Mouse (Mus musculus): ENCODE measurements around the gene Sp100.
"Not testable (repeated sequence)": the region's sequence is repeated elsewhere in the genome, so short reads cannot be mapped to it uniquely, and the experiment has no call there.

The Sp100 gene

GRCm38 (mm10) chr1:85649881-85650280, at the start of gene Sp100:
TSS of gene Sp100 (plus strand) at chr1:85649988.
- in situ Hi-C loops (cut with MboI, MseI): loop anchor here (5.0 to 25.0 kb wide), 2 partner anchors 128 to 313 kb away; no protein-coding TSS in a partner anchor

GRCm38 (mm10) chr1:85600078-85600477, 49.7 kb upstream of the Sp100 start, which contains the start of gene Sp140:
TSS of gene Sp140 (plus strand) at chr1:85600378.
- in situ Hi-C loops (cut with MboI, MseI): not testable (repeated sequence)

- in situ Hi-C loops (cut with MboI, MseI): not testable (repeated sequence)
Observed at GRCm38 (mm10) chr1:85600794-85601193, 49.0 kb upstream of the Sp100 start.

- in situ Hi-C loops (cut with MboI, MseI): not testable (repeated sequence)
Observed at GRCm38 (mm10) chr1:85604341-85604740, 45.4 kb upstream of the Sp100 start.

- in situ Hi-C loops (cut with MboI, MseI): not testable (repeated sequence)
Observed at GRCm38 (mm10) chr1:85608361-85608760, 41.4 kb upstream of the Sp100 start.

- in situ Hi-C loops (cut with MboI, MseI): not testable (repeated sequence)
Observed at GRCm38 (mm10) chr1:85610581-85610980, 39.2 kb upstream of the Sp100 start.

- in situ Hi-C loops (cut with MboI, MseI): not testable (repeated sequence)
Observed at GRCm38 (mm10) chr1:85615096-85615495, 34.7 kb upstream of the Sp100 start.

DNA sequence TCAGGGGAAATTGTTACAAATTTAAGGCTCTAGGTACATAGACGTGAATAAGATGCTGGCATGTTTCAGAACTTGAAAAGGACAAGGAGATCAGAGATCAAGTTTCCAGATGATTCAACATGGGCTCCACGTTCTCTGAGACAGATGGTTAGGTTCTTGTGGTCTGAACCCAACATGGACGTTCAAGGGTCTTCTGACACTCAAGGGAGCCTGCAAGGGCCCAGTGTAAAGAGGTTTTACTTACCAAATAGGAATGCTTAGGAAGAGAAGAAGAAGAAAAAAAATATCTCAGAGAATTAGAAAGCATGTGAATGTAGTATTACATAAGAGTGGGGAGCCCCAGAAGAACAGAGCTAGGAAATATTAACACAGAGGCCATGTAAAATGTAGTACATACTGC, 34.0 kb upstream of the Sp100 start:
- in situ Hi-C loops (cut with MboI, MseI): not testable (repeated sequence)

GRCm38 (mm10) chr1:85617161-85617560, 32.6 kb upstream of the Sp100 start:
- in situ Hi-C loops (cut with MboI, MseI): not testable (repeated sequence)

DNA sequence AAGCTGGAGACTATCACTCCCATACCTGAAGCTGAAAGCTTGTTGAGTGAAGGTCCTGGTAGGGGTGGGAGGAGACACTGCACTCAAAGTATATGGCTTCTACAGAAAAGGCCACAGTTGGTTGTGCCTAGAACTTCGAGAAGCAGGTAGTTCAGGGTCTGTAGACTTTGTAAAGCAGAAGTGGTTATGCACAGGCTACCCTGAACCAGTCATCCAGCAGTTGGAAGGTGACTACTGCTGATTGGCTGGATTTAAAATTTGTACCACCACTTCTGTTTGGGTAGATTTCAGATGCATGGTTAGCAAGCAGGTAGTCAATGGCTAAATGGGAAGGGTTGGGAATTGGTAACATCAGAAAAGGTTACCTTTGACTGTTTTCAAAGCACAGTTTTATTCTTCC, 31.1 kb upstream of the Sp100 start:
- in situ Hi-C loops (cut with MboI, MseI): not testable (repeated sequence)

GRCm38 (mm10) chr1:85636936-85637335, 12.9 kb upstream of the Sp100 start:
- in situ Hi-C loops (cut with MboI, MseI): loop anchor here (5.0 to 25.0 kb wide), 3 partner anchors 132 to 450 kb away; no protein-coding TSS in a partner anchor

- in situ Hi-C loops (cut with MboI, MseI): loop anchor here (5.0 to 25.0 kb wide), 3 partner anchors 133 to 451 kb away; no protein-coding TSS in a partner anchor
Observed at GRCm38 (mm10) chr1:85638144-85638543, 11.6 kb upstream of the Sp100 start.

DNA sequence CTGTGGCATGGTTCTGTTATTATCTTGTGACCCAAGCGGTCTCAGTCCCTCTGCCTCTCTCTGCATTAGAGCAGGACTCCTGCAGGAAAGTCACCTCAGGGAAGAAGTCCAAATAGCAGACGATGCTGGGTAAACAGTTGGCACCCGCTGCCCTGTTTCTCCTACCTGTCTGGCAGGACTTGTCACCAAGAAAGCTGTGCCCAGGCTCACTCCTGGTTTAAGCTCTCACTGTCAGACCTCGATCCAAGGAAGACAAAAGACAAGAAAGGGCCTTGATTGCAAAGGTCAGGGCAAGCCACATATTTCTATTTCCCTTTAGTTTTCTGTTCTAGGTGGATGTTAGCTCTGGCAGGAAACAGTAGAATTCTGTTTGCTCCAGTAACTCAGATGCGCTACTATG, 736 bp downstream of the Sp100 start:
- in situ Hi-C loops (cut with MboI, MseI): not testable (repeated sequence)

- in situ Hi-C loops (cut with MboI, MseI): not testable (repeated sequence)
Observed at GRCm38 (mm10) chr1:85651770-85652275, 2.0 kb downstream of the Sp100 start.

DNA sequence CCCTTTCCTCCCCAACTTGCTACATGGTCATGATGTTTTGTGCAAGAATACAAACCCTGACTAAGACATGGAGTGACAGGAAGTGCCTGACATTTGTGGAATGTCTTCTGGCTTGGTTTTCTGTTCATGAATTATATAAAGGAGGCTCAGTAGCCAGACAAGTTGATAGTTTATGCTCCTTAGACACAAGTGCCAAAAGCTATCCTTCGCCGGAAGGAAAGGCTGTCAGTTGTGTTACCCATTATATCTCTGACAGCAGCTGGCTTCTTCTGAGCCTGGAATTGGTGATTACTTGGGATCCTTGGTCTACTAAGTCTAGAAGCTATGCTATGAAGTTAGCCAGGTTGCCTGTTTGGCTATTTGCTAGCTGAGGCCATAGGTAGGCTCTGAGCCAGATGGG, 7.4 kb downstream of the Sp100 start:
- in situ Hi-C loops (cut with MboI, MseI): not testable (repeated sequence)

DNA sequence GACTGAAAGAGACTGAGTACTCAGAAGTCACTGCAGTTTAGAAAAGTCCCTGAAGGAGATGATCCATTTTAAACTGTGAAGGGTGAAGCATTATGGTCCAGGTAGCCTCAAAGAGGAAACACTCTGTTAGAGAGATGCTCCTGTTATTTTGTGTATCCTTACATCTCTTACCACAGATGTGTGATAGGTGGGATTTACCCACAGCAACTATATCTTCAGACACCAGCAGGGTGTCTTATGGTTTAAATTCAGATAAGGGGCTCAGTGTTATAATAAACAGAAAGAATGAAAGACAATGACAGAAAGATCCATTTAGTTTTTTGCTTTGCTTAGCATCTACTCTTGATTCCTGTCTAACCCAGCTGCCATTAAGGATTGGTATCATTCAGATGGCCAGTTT, 14.5 kb downstream of the Sp100 start:
- in situ Hi-C loops (cut with MboI, MseI): loop anchor here (5.0 kb wide), 2 partner anchors 33 to 127 kb away; no protein-coding TSS in a partner anchor

- in situ Hi-C loops (cut with MboI, MseI): no loop called here
Observed at GRCm38 (mm10) chr1:85680226-85680625, 30.4 kb downstream of the Sp100 start.

GRCm38 (mm10) chr1:85686666-85687065, 36.9 kb downstream of the Sp100 start:
- in situ Hi-C loops (cut with MboI, MseI): no loop called here

- in situ Hi-C loops (cut with MboI, MseI): no loop called here
Observed at GRCm38 (mm10) chr1:85687346-85687745, 37.6 kb downstream of the Sp100 start.

GRCm38 (mm10) chr1:85690544-85690943, 40.8 kb downstream of the Sp100 start:
- in situ Hi-C loops (cut with MboI, MseI): loop anchor here (10.0 kb wide), 1 partner anchor 314 kb away; no protein-coding TSS in a partner anchor

GRCm38 (mm10) chr1:85692281-85692680, 42.5 kb downstream of the Sp100 start:
- in situ Hi-C loops (cut with MboI, MseI): loop anchor here (10.0 kb wide), 1 partner anchor 313 kb away; no protein-coding TSS in a partner anchor

- in situ Hi-C loops (cut with MboI, MseI): loop anchor here (10.0 kb wide), 1 partner anchor 312 kb away; no protein-coding TSS in a partner anchor
Observed at GRCm38 (mm10) chr1:85693280-85693679, 43.5 kb downstream of the Sp100 start.

DNA sequence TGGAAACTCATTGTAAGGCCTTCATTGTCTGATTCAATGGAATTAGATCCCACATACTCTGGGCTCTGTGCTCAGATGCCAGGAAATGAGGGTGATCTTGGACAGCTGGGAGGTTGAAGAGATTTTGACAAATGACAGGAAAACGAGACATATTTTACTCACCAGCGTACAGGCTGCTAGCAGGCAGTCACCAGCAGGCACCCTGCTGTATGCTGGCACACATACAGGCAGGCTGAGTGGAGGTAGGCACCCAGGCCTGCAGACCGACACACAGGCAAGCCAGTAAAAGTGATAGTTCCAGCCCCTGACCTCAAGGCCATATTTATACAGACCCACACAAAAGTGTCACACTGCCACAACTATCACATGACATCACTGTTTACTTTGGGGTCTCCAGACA, 45.9 kb downstream of the Sp100 start:
- in situ Hi-C loops (cut with MboI, MseI): loop anchor here (5.0 to 10.0 kb wide), 2 partner anchors 33 to 309 kb away; no protein-coding TSS in a partner anchor

Measured in T-helper 2 cell (primary cell).